Mouse (Mus musculus) MEL (cell line): ENCODE measurements around the gene Zscan21. TPM values are rescaled to one million over a fixed set of nuclear protein-coding genes. Genes with fewer than 3 reads are reported as not detected.
A peak's percentile ranks its signal among the peaks of the same experiment; 100 is the strongest.

ENCODE experiments used
- DNase-seq: peaks from one replicate; pipeline ENCODE4 v3.0.0; 2011; ENCODE audit warnings: low read depth, low spot score
- H3K27ac ChIP-seq: 2 replicates; pipeline ENCODE4 v1.5.1; 2012; ENCODE audit warnings: low read depth, mild to moderate bottlenecking, control low read depth, low read length, moderate library complexity; ENCODE audit not compliant: control insufficient read depth
- H3K27me3 ChIP-seq, 2 experiments: fragments of 150-350 bp in 1 of 2; sonication (generic) in 1 of 2; 2 replicates each; pipeline ENCODE4 v1.6.1; 2012; ENCODE audit warnings: low read length in 2 of 2, mild to moderate bottlenecking in 2 of 2, improper control_type of control experiment in 1 of 2, moderate library complexity in 1 of 2; ENCODE audit not compliant: insufficient read depth in 2 of 2, control insufficient read depth in 1 of 2
- H3K36me3 ChIP-seq, 2 experiments: 2 replicates each; pipeline ENCODE4 v1.6.1; 2012 to 2014; ENCODE audit warnings: low read length in 2 of 2, improper control_type of control experiment in 1 of 2, inconsistent platforms in 1 of 2, mild to moderate bottlenecking in 1 of 2; ENCODE audit not compliant: insufficient read depth in 2 of 2, control insufficient read depth in 1 of 2
- H3K4me1 ChIP-seq, 2 experiments: fragments of 150-350 bp in 1 of 2; sonication (generic) in 1 of 2; 2 replicates each; pipeline ENCODE4 v1.6.1; 2012; ENCODE audit warnings: low read length in 2 of 2, improper control_type of control experiment in 1 of 2, mild to moderate bottlenecking in 1 of 2; ENCODE audit not compliant: insufficient read depth in 2 of 2, control insufficient read depth in 1 of 2
- H3K4me3 ChIP-seq, 2 experiments: fragments of 150-350 bp in 1 of 2; sonication (generic) in 1 of 2; 2 replicates each; pipeline ENCODE4 v1.5.1; 2012; ENCODE audit warnings: low read depth in 2 of 2, low read length in 2 of 2, mild to moderate bottlenecking in 2 of 2, moderate library complexity in 2 of 2, control low read depth in 1 of 2, improper control_type of control experiment in 1 of 2; ENCODE audit not compliant: control insufficient read depth in 1 of 2, insufficient read depth in 1 of 2
- H3K79me2 ChIP-seq: 2 replicates; pipeline ENCODE4 v1.6.1; 2012; ENCODE audit warnings: mild to moderate bottlenecking, low read length, moderate library complexity; ENCODE audit not compliant: control insufficient read depth, poor library complexity, insufficient read depth
- H3K9ac ChIP-seq: 2 replicates; pipeline ENCODE4 v1.6.1; 2012; ENCODE audit warnings: low read depth, mild to moderate bottlenecking, control low read depth, low read length, moderate library complexity; ENCODE audit not compliant: control insufficient read depth, poor library complexity, severe bottlenecking
- H3K9me3 ChIP-seq: fragments of 150-350 bp; sonication (generic); replicated peaks from 2 replicates; pipeline ENCODE4 v1.6.1; 2012; ENCODE audit warnings: mild to moderate bottlenecking, low read length, improper control_type of control experiment, moderate library complexity; ENCODE audit not compliant: insufficient read depth
- BHLHE40 ChIP-seq: IDR thresholded peaks from 2 replicates; pipeline ENCODE4 v1.6.1; 2012; ENCODE audit warnings: low read depth, mild to moderate bottlenecking, inconsistent platforms, low read length, improper control_type of control experiment, borderline replicate concordance
- CHD1 ChIP-seq: IDR thresholded peaks from 2 replicates; pipeline ENCODE4 v1.6.1; 2012; ENCODE audit warnings: low read depth, mild to moderate bottlenecking, inconsistent platforms, low read length, improper control_type of control experiment
- CHD2 ChIP-seq: IDR thresholded peaks from 2 replicates; pipeline ENCODE4 v1.6.1; 2011; ENCODE audit warnings: low read length, improper control_type of control experiment
- CTCF ChIP-seq, 3 experiments: IDR thresholded peaks in 2 of 3; conservative IDR thresholded peaks in 1 of 3; 2 replicates each; pipeline ENCODE4 v1.5.1; 2011 to 2012; ENCODE audit warnings: low read length in 3 of 3, low read depth in 2 of 3, mild to moderate bottlenecking in 2 of 3, improper control_type of control experiment in 1 of 3, inconsistent platforms in 1 of 3, mixed read lengths in 1 of 3, moderate library complexity in 1 of 3; ENCODE audit not compliant: control insufficient read depth in 1 of 3, insufficient read depth in 1 of 3, poor library complexity in 1 of 3, severe bottlenecking in 1 of 3
- E2F4 ChIP-seq: IDR thresholded peaks from 2 replicates; pipeline ENCODE4 v1.6.1; 2011; ENCODE audit warnings: low read depth, low read length, improper control_type of control experiment, borderline replicate concordance
- ELF1 ChIP-seq: IDR thresholded peaks from 2 replicates; pipeline ENCODE4 v1.6.1; 2014; ENCODE audit warnings: low read depth, mild to moderate bottlenecking, inconsistent platforms, low read length, improper control_type of control experiment, moderate library complexity
- EP300 ChIP-seq, 2 experiments: IDR thresholded peaks; 2 replicates each; pipeline ENCODE4 v1.6.1; 2011; ENCODE audit warnings: improper control_type of control experiment in 2 of 2, low read length in 2 of 2, low read depth in 1 of 2, mild to moderate bottlenecking in 1 of 2
- ETS1 ChIP-seq: IDR thresholded peaks from 2 replicates; pipeline ENCODE4 v1.6.1; 2012; ENCODE audit warnings: low read depth, mild to moderate bottlenecking, inconsistent platforms, low read length, improper control_type of control experiment, moderate library complexity
- GABPA ChIP-seq: IDR thresholded peaks from 2 replicates; pipeline ENCODE4 v1.6.1; 2012; ENCODE audit warnings: low read depth, mild to moderate bottlenecking, inconsistent platforms, low read length, improper control_type of control experiment, moderate library complexity
- GATA1 ChIP-seq: IDR thresholded peaks from 2 replicates; pipeline ENCODE4 v1.6.1; 2011; ENCODE audit warnings: low read depth, low read length, improper control_type of control experiment
- HCFC1 ChIP-seq: IDR thresholded peaks from 2 replicates; pipeline ENCODE4 v1.6.1; 2012; ENCODE audit warnings: low read depth, mild to moderate bottlenecking, inconsistent platforms, low read length, improper control_type of control experiment, moderate library complexity
- JUND ChIP-seq: IDR thresholded peaks from 2 replicates; pipeline ENCODE4 v1.6.1; 2011; ENCODE audit warnings: low read depth, mild to moderate bottlenecking, improper control_type of control experiment, low read length
- KAT2A ChIP-seq: conservative IDR thresholded peaks from 2 replicates; pipeline ENCODE4 v1.6.1; 2012; ENCODE audit warnings: low read depth, low read length, improper control_type of control experiment, inconsistent platforms
- MAFK ChIP-seq: IDR thresholded peaks from 2 replicates; pipeline ENCODE4 v1.6.1; 2011; ENCODE audit warnings: low read depth, mild to moderate bottlenecking, low read length, improper control_type of control experiment, borderline replicate concordance
- MAX ChIP-seq: IDR thresholded peaks from 2 replicates; pipeline ENCODE4 v1.6.1; 2011; ENCODE audit warnings: low read length, improper control_type of control experiment
- MEF2A ChIP-seq: IDR thresholded peaks from 2 replicates; pipeline ENCODE4 v1.6.1; 2014; ENCODE audit warnings: low read depth, mild to moderate bottlenecking, inconsistent platforms, low read length, improper control_type of control experiment; ENCODE audit not compliant: poor library complexity, insufficient replicate concordance, severe bottlenecking; ENCODE audit errors: extremely low read depth
- MXI1 ChIP-seq: IDR thresholded peaks from 2 replicates; pipeline ENCODE4 v1.6.1; 2011; ENCODE audit warnings: mild to moderate bottlenecking, low read depth, low read length, improper control_type of control experiment
- MYB ChIP-seq: IDR thresholded peaks from 2 replicates; pipeline ENCODE4 v1.6.1; 2011; ENCODE audit warnings: mild to moderate bottlenecking, low read depth, low read length, improper control_type of control experiment
- NELFE ChIP-seq: IDR thresholded peaks from 2 replicates; pipeline ENCODE4 v1.6.1; 2011; ENCODE audit warnings: low read depth, low read length, improper control_type of control experiment
- NRF1 ChIP-seq: IDR thresholded peaks from 2 replicates; pipeline ENCODE4 v1.6.1; 2014; ENCODE audit warnings: low read depth, mild to moderate bottlenecking, inconsistent platforms, low read length, improper control_type of control experiment, moderate library complexity; ENCODE audit not compliant: poor library complexity, insufficient read depth, severe bottlenecking
- POLR2AphosphoS2 ChIP-seq: IDR thresholded peaks from 2 replicates; pipeline ENCODE4 v1.6.1; 2011; ENCODE audit warnings: low read length, improper control_type of control experiment
- POLR2AphosphoS5 ChIP-seq: IDR thresholded peaks from 2 replicates; pipeline ENCODE4 v1.6.1; 2012; ENCODE audit warnings: low read depth, borderline replicate concordance, mild to moderate bottlenecking, inconsistent platforms, low read length, moderate library complexity, mixed read lengths
- RAD21 ChIP-seq: IDR thresholded peaks from 2 replicates; pipeline ENCODE4 v1.6.1; 2011; ENCODE audit warnings: mild to moderate bottlenecking, low read depth, low read length, improper control_type of control experiment
- RCOR1 ChIP-seq: IDR thresholded peaks from 2 replicates; pipeline ENCODE4 v1.6.1; 2012; ENCODE audit warnings: low read depth, mild to moderate bottlenecking, inconsistent platforms, low read length, improper control_type of control experiment
- SIN3A ChIP-seq: IDR thresholded peaks from 2 replicates; pipeline ENCODE4 v1.6.1; 2012; ENCODE audit warnings: low read length, improper control_type of control experiment, inconsistent platforms
- TBP ChIP-seq: IDR thresholded peaks from 2 replicates; pipeline ENCODE4 v1.8.0; 2011; ENCODE audit warnings: low read depth, low read length, improper control_type of control experiment
- TCF12 ChIP-seq: IDR thresholded peaks from 2 replicates; pipeline ENCODE4 v1.6.1; 2014; ENCODE audit warnings: low read depth, mild to moderate bottlenecking, inconsistent platforms, low read length, improper control_type of control experiment, moderate library complexity
- UBTF ChIP-seq: IDR thresholded peaks from 2 replicates; pipeline ENCODE4 v1.6.1; 2012; ENCODE audit warnings: low read depth, mild to moderate bottlenecking, inconsistent platforms, low read length, improper control_type of control experiment, moderate library complexity, borderline replicate concordance; ENCODE audit not compliant: insufficient read depth
- USF1 ChIP-seq: IDR thresholded peaks from 2 replicates; pipeline ENCODE4 v1.6.1; 2014; ENCODE audit warnings: low read depth, mild to moderate bottlenecking, inconsistent platforms, low read length, improper control_type of control experiment, moderate library complexity
- USF2 ChIP-seq, 2 experiments: IDR thresholded peaks; 2 replicates each; pipeline ENCODE4 v1.6.1; 2011 to 2012; ENCODE audit warnings: improper control_type of control experiment in 2 of 2, low read length in 2 of 2, borderline replicate concordance in 1 of 2, inconsistent platforms in 1 of 2, low read depth in 1 of 2, mild to moderate bottlenecking in 1 of 2; ENCODE audit not compliant: insufficient read depth in 1 of 2
- ZMIZ1 ChIP-seq: IDR thresholded peaks from 2 replicates; pipeline ENCODE4 v1.6.1; 2012; ENCODE audit warnings: low read depth, mild to moderate bottlenecking, inconsistent platforms, low read length, improper control_type of control experiment, moderate library complexity
- ZNF384 ChIP-seq: IDR thresholded peaks from 2 replicates; pipeline ENCODE4 v1.6.1; 2012; ENCODE audit warnings: low read depth, mild to moderate bottlenecking, inconsistent platforms, low read length, improper control_type of control experiment
- polyA plus RNA-seq, 2 experiments: library from polyadenylated mRNA; stranded (reverse) in 1 of 2; unstranded in 1 of 2; fragments of >175 nt in 1 of 2; fragments of >200 nt in 1 of 2; gene quantifications; 2 replicates each; pipeline versions ENCODE4 v1.2.1 to v1.2.4; 2012; ENCODE audit warnings: low replicate concordance in 2 of 2, low read depth in 1 of 2; ENCODE audit not compliant: insufficient read length in 2 of 2, insufficient read depth in 1 of 2, missing spikeins in 1 of 2
- total RNA-seq: library from RNA; depleted of rRNA; stranded (reverse); fragments of 300-350 nt; gene quantifications from 2 replicates; pipeline ENCODE4 v1.2.3, GENCODE M21; 2012

Gene Zscan21
- total and polyA plus RNA-seq, 3 experiments, result 9.0 to 10.5 TPM; not detected in 1

- TF ChIP-seq NELFE (peak; percentile 89), ZNF384 (peak; percentile 32; the same call in 1 of the 2 replicates), MAX (peak; percentile 55; the same call in 1 of the 2 replicates), POLR2AphosphoS5 (no peak), POLR2AphosphoS2 (peak; percentile 60; the same call in 1 of the 2 replicates), ETS1 (peak; percentile 68; the same call in 1 of the 2 replicates), CHD2 (no peak), GABPA (peak; percentile 70; the same call in 1 of the 2 replicates), NRF1 (peak; percentile 45; the same call in 1 of the 2 replicates), JUND (no peak), CTCF (IDR thresholded peaks at IDR 0.05 in 2 of 3, conservative IDR thresholded peaks at IDR 0.05 in 1 of 3; ENCODE audit: control insufficient read depth in 1 of 3, insufficient read depth in 1 of 3, low read depth in 2 of 3, low read length in 3 of 3, poor library complexity in 1 of 3, severe bottlenecking in 1 of 3) (peak; percentile 85 to 97 (median 86)), EP300 (IDR thresholded peaks at IDR 0.05; ENCODE audit: low read depth in 1 of 2, low read length in 2 of 2) (peak in 1 of 2 experiments; percentile 40; a peak in 1 of 4 replicates), KAT2A (peak; percentile 85), HCFC1 (peak; percentile 97), TCF12 (peak; percentile 56; the same call in 1 of the 2 replicates), GATA1 (no peak), USF1 (no peak; the same call in 1 of the 2 replicates), USF2 (IDR thresholded peaks at IDR 0.05; ENCODE audit: borderline replicate concordance in 1 of 2, insufficient read depth in 1 of 2, low read depth in 1 of 2, low read length in 2 of 2) (no peak), UBTF (no peak), BHLHE40 (no peak), ELF1 (peak; percentile 87), TBP (peak; percentile 86)
Measured at GRCm38 (mm10) chr5:138155443-138155976, 38.8 kb downstream of the Zscan21 start, which contains the start of gene Zfp113 (continued).

GRCm38 (mm10) chr5:138160224-138160762, 43.6 kb downstream of the Zscan21 start:
- no peaks in the 10 kb centered on the region for H3K9me3 ChIP-seq
- peak overlapping the region; percentile 61 for H3K9ac ChIP-seq
- H3K27ac ChIP-seq, result no peak overlapping the region
- peak; percentile 53 for DNase-seq
- H3K36me3 ChIP-seq, result peaks cover 3 to 7% of the 10 kb centered on the region in 2 experiments; a peak in 1 of 4 replicates
- peaks cover 0 to 3% of the 10 kb centered on the region in 2 experiments; a peak in 1 of 4 replicates for H3K4me1 ChIP-seq
- peak overlapping the region; percentile 78 to 91 for H3K4me3 ChIP-seq
- H3K27me3 ChIP-seq, result no peaks in the 10 kb centered on the region
- TF ChIP-seq ETS1 (no peak), MXI1 (no peak), SIN3A (no peak), GABPA (no peak), ZMIZ1 (no peak), MAFK (no peak), NRF1 (no peak), POLR2AphosphoS5 (no peak), MYB (no peak; the same call in 1 of the 2 replicates), GATA1 (no peak), E2F4 (no peak), MEF2A (no peak), RAD21 (no peak), ELF1 (no peak), USF2 (IDR thresholded peaks at IDR 0.05; ENCODE audit: borderline replicate concordance in 1 of 2, insufficient read depth in 1 of 2, low read depth in 1 of 2, low read length in 2 of 2) (no peak), CHD1 (no peak), RCOR1 (no peak), CHD2 (no peak)
- H3K79me2 ChIP-seq, result peaks cover 9% of the 10 kb centered on the region
